Mouse (Mus musculus) CH12.LX (cell line): ENCODE data around the gene Plekhg3. TPM values are rescaled to one million over a fixed set of nuclear protein-coding genes. Genes with fewer than 3 reads are reported as not detected.

Experiments used
- DNase-seq: peaks from one replicate; pipeline ENCODE4 v3.0.0-alpha.2; 2013; ENCODE audit errors: extremely low read depth
- H3K27ac ChIP-seq: 2 replicates; pipeline ENCODE4 v1.5.1; 2012; ENCODE audit warnings: low read depth, mild to moderate bottlenecking, control low read depth, moderate library complexity; ENCODE audit not compliant: insufficient read depth
- H3K27me3 ChIP-seq: replicated peaks from 2 replicates; pipeline ENCODE3; 2012; ENCODE audit warnings: inconsistent platforms
- H3K36me3 ChIP-seq, 2 experiments: replicated peaks in 1 of 2; 2 replicates each; pipeline versions ENCODE3 to v1.6.1; 2012; ENCODE audit warnings: inconsistent platforms in 1 of 2, low read length in 1 of 2, mild to moderate bottlenecking in 1 of 2, mixed read lengths in 1 of 2, moderate library complexity in 1 of 2; ENCODE audit not compliant: control insufficient read depth in 1 of 2, insufficient read depth in 1 of 2
- H3K4me1 ChIP-seq, 2 experiments: 2 replicates each; pipeline ENCODE4 v1.6.1; 2012; ENCODE audit warnings: inconsistent platforms in 1 of 2, moderate library complexity in 1 of 2; ENCODE audit not compliant: insufficient read depth in 2 of 2, control insufficient read depth in 1 of 2
- H3K4me2 ChIP-seq: 2 replicates; pipeline ENCODE4 v1.6.1; 2012; ENCODE audit warnings: low read depth, mild to moderate bottlenecking, control low read depth; ENCODE audit not compliant: poor library complexity, insufficient read depth, severe bottlenecking
- H3K4me3 ChIP-seq, 3 experiments: fragments of 150-350 bp in 1 of 3; sonication (generic) in 1 of 3; replicated peaks in 1 of 3; 2 replicates each; pipeline versions ENCODE3 to v1.5.1; 2011 to 2012; ENCODE audit warnings: low read depth in 2 of 3, low read length in 2 of 3, mild to moderate bottlenecking in 2 of 3, moderate library complexity in 2 of 3, control low read depth in 1 of 3, improper control_type of control experiment in 1 of 3, inconsistent platforms in 1 of 3, mixed read lengths in 1 of 3; ENCODE audit not compliant: poor library complexity in 1 of 3
- H3K79me2 ChIP-seq: replicated peaks from 2 replicates; pipeline ENCODE4 v1.6.1; 2012; ENCODE audit warnings: mild to moderate bottlenecking, moderate library complexity; ENCODE audit not compliant: control insufficient read depth, poor library complexity, insufficient read depth, severe bottlenecking; ENCODE audit errors: extremely low read depth
- H3K9ac ChIP-seq: 2 replicates; pipeline ENCODE4 v1.6.1; 2012; ENCODE audit warnings: low read depth, mild to moderate bottlenecking, control low read depth, moderate library complexity; ENCODE audit not compliant: insufficient read depth
- H3K9me3 ChIP-seq: replicated peaks from 2 replicates; pipeline ENCODE3; 2012; ENCODE audit warnings: low read length, inconsistent platforms, mixed read lengths
- CHD2 ChIP-seq: IDR thresholded peaks from 2 replicates; pipeline ENCODE4 v1.6.1; 2011; ENCODE audit warnings: low read length, improper control_type of control experiment
- CTCF ChIP-seq, 2 experiments: IDR thresholded peaks in 1 of 2; conservative IDR thresholded peaks in 1 of 2; 2 replicates each; pipeline ENCODE4 v1.5.1; 2011 to 2012; ENCODE audit warnings: low read depth in 2 of 2, low read length in 2 of 2, improper control_type of control experiment in 1 of 2, inconsistent platforms in 1 of 2, mild to moderate bottlenecking in 1 of 2, moderate library complexity in 1 of 2
- ETS1 ChIP-seq: conservative IDR thresholded peaks from 2 replicates; pipeline ENCODE4 v1.6.1; 2012; ENCODE audit warnings: low read depth, mild to moderate bottlenecking, inconsistent platforms, low read length, improper control_type of control experiment, moderate library complexity
- HCFC1 ChIP-seq: IDR thresholded peaks from 2 replicates; pipeline ENCODE4 v1.6.1; 2012; ENCODE audit warnings: low read depth, mild to moderate bottlenecking, inconsistent platforms, low read length, improper control_type of control experiment
- IRF4 ChIP-seq: IDR thresholded peaks from 2 replicates; pipeline ENCODE4 v1.6.1; 2014; ENCODE audit warnings: low read depth, mild to moderate bottlenecking, inconsistent platforms, low read length, improper control_type of control experiment
- JUN ChIP-seq: IDR thresholded peaks from 2 replicates; pipeline ENCODE4 v1.6.1; 2011; ENCODE audit warnings: low read depth, mild to moderate bottlenecking, low read length, improper control_type of control experiment, moderate library complexity; ENCODE audit not compliant: insufficient read depth
- MAFK ChIP-seq: IDR thresholded peaks from 2 replicates; pipeline ENCODE4 v1.6.1; 2011; ENCODE audit warnings: low read length, improper control_type of control experiment; ENCODE audit not compliant: insufficient replicate concordance
- MAX ChIP-seq: IDR thresholded peaks from 2 replicates; pipeline ENCODE4 v1.6.1; 2011; ENCODE audit warnings: low read length, improper control_type of control experiment
- MYC ChIP-seq: IDR thresholded peaks from 2 replicates; pipeline ENCODE4 v1.6.1; 2011; ENCODE audit warnings: low read depth, mild to moderate bottlenecking, improper control_type of control experiment, low read length
- NELFE ChIP-seq: IDR thresholded peaks from 2 replicates; pipeline ENCODE4 v1.6.1; 2011; ENCODE audit warnings: low read depth, low read length, improper control_type of control experiment
- NRF1 ChIP-seq: IDR thresholded peaks from 2 replicates; pipeline ENCODE4 v1.6.1; 2014; ENCODE audit warnings: low read depth, mild to moderate bottlenecking, inconsistent platforms, low read length, improper control_type of control experiment, moderate library complexity
- PAX5 ChIP-seq: IDR thresholded peaks from 2 replicates; pipeline ENCODE4 v1.6.1; 2012; ENCODE audit warnings: low read length, inconsistent platforms, mixed read lengths
- POLR2AphosphoS2 ChIP-seq: IDR thresholded peaks from 2 replicates; pipeline ENCODE4 v1.6.1; 2011; ENCODE audit warnings: low read depth, low read length, improper control_type of control experiment
- RAD21 ChIP-seq: IDR thresholded peaks from 2 replicates; pipeline ENCODE4 v1.6.1; 2011; ENCODE audit warnings: low read depth, mild to moderate bottlenecking, low read length, improper control_type of control experiment, moderate library complexity
- RCOR1 ChIP-seq: conservative IDR thresholded peaks from 2 replicates; pipeline ENCODE4 v1.6.1; 2012; ENCODE audit warnings: low read depth, mild to moderate bottlenecking, inconsistent platforms, low read length, improper control_type of control experiment
- SMC3 ChIP-seq: IDR thresholded peaks from 2 replicates; pipeline ENCODE4 v1.6.1; 2011; ENCODE audit warnings: low read depth, low read length, improper control_type of control experiment
- TCF12 ChIP-seq: IDR thresholded peaks from 2 replicates; pipeline ENCODE4 v1.6.1; 2014; ENCODE audit warnings: low read depth, mild to moderate bottlenecking, inconsistent platforms, low read length, improper control_type of control experiment
- USF1 ChIP-seq: IDR thresholded peaks from 2 replicates; pipeline ENCODE4 v1.6.1; 2014; ENCODE audit warnings: low read depth, mild to moderate bottlenecking, inconsistent platforms, low read length, improper control_type of control experiment
- USF2 ChIP-seq: conservative IDR thresholded peaks from 2 replicates; pipeline ENCODE4 v1.6.1; 2011; ENCODE audit warnings: low read depth, low read length, improper control_type of control experiment
- ZC3H11A ChIP-seq: IDR thresholded peaks from 2 replicates; pipeline ENCODE4 v1.6.1; 2012; ENCODE audit warnings: low read depth, mild to moderate bottlenecking, inconsistent platforms, low read length, improper control_type of control experiment
- ZKSCAN1 ChIP-seq: IDR thresholded peaks from 2 replicates; pipeline ENCODE4 v1.6.1; 2012; ENCODE audit warnings: low read depth, inconsistent platforms, low read length, improper control_type of control experiment, borderline replicate concordance
- dilution Hi-C: fragments of 300-500 bp; cut with MboI; formaldehyde crosslinking; loops from 2 replicates; pipeline ENCODE4 v1.14.3; 2020; ENCODE audit warnings: low sequenced_read_pairs; ENCODE audit not compliant: extremely low pct_unique_long_range_greater_than_20kb, extremely low pct_ligation_motif_present
- in situ Hi-C: fragments of 300-500 bp; cut with MboI; formaldehyde crosslinking; loops from 3 replicates; pipeline ENCODE4 v1.14.3; 2019; ENCODE audit warnings: low sequenced_read_pairs, low pct_ligation_motif_present, low pct_unique_long_range_greater_than_20kb, mixed read lengths
- polyA plus RNA-seq: library from polyadenylated mRNA; unstranded; fragments of >175 nt; gene quantifications from 2 replicates; pipeline ENCODE4 v1.2.1, GENCODE M21; 2012; ENCODE audit warnings: low read depth; ENCODE audit not compliant: insufficient read length
- total RNA-seq, 2 experiments: library from RNA; depleted of rRNA; stranded (reverse); fragments of 300-350 nt in 1 of 2; fragments of >200 nt in 1 of 2; gene quantifications; 2 replicates each; pipeline ENCODE4 v1.2.3; 2012 to 2014

Gene Plekhg3
- total and polyA plus RNA-seq, 3 experiments: 0.04 to 6.1 (median 0.27) TPM

- no peak for TF ChIP-seq TCF12
- TF ChIP-seq MAFK: no peak
- TF ChIP-seq CHD2: no peak
- TF ChIP-seq RCOR1: no peak
- no peak for TF ChIP-seq USF1
- TF ChIP-seq NELFE: no peak
- TF ChIP-seq HCFC1: no peak
- TF ChIP-seq CTCF (conservative IDR thresholded peaks at IDR 0.05 in 1 of 2, IDR thresholded peaks at IDR 0.05 in 1 of 2; ENCODE audit: low read depth in 2 of 2, low read length in 2 of 2): no peak
- TF ChIP-seq MYC: no peak
- no peak for TF ChIP-seq ETS1
- TF ChIP-seq USF2: no peak
- TF ChIP-seq SMC3: no peak
- no peak for TF ChIP-seq JUN
- no peak for TF ChIP-seq ZC3H11A
- TF ChIP-seq IRF4: no peak
- TF ChIP-seq PAX5: no peak
- TF ChIP-seq MAX: no peak
- TF ChIP-seq NRF1: no peak
- TF ChIP-seq, all 38 proteins: peak for 0
- H3K36me3 ChIP-seq: no peaks in the 10 kb centered on the region
- peaks cover 61% of the 10 kb centered on the region for H3K27me3 ChIP-seq
- H3K79me2 ChIP-seq: no peaks in the 10 kb centered on the region
- H3K9ac ChIP-seq: no peak overlapping the region
- H3K27ac ChIP-seq: no peak overlapping the region
- peaks cover 10 to 12% of the 10 kb centered on the region in 2 experiments for H3K4me1 ChIP-seq
- dilution Hi-C loops: no loop called here
- H3K4me2 ChIP-seq: no peak overlapping the region
- DNase-seq: no peak
- H3K4me3 ChIP-seq: no peak overlapping the region
- no peaks in the 10 kb centered on the region for H3K9me3 ChIP-seq
- in situ Hi-C loops: loop anchor here (5.0 to 10.0 kb wide), 2 partner anchors 94 to 226 kb away; partner anchors contain the start of gene Zbtb25
Measured at GRCm38 (mm10) chr12:76591037-76591436, 60.3 kb downstream of the Plekhg3 start.

GRCm38 (mm10) chr12:76592213-76592612, 61.5 kb downstream of the Plekhg3 start:
- H3K9me3 ChIP-seq: no peaks in the 10 kb centered on the region
- peak; percentile 54 for DNase-seq
- dilution Hi-C loops: no loop called here
- peaks cover 12% of the 10 kb centered on the region in 2 experiments for H3K4me1 ChIP-seq
- 0 out of 2 replicates have a peak overlapping the region, but pooled peaks have one; percentile 17 for H3K4me2 ChIP-seq
- in situ Hi-C loops: loop anchor here (5.0 to 10.0 kb wide), 2 partner anchors 95 to 227 kb away; partner anchors contain the start of gene Zbtb25
- TF ChIP-seq ZKSCAN1 (no peak), ZC3H11A (no peak), SMC3 (peak; percentile 66), POLR2AphosphoS2 (no peak), ETS1 (no peak), MAX (no peak), HCFC1 (no peak), CTCF (conservative IDR thresholded peaks at IDR 0.05 in 1 of 2, IDR thresholded peaks at IDR 0.05 in 1 of 2; ENCODE audit: low read depth in 2 of 2, low read length in 2 of 2) (peak; percentile 74 to 85), RAD21 (peak; percentile 56), CHD2 (no peak)
- H3K27ac ChIP-seq: no peak overlapping the region
- H3K79me2 ChIP-seq: no peaks in the 10 kb centered on the region
- peaks cover 60% of the 10 kb centered on the region for H3K27me3 ChIP-seq
- H3K36me3 ChIP-seq: no peaks in the 10 kb centered on the region
- H3K4me3 ChIP-seq: no peak overlapping the region
- H3K9ac ChIP-seq: no peak overlapping the region
